Mouse (Mus musculus) left cerebral cortex, adult 8-10 months (tissue): ENCODE results near the gene Rfc1. TPM values are rescaled to one million over a fixed set of nuclear protein-coding genes. Genes with fewer than 3 reads are reported as not detected.

Experiments
- DNase-seq, 2 experiments: peaks; one replicate each; pipeline ENCODE4 v3.0.0; 2022; ENCODE audit warnings: low spot score in 2 of 2
- total RNA-seq, 4 experiments: library from RNA; stranded (reverse); gene quantifications; 2 replicates each; pipeline ENCODE4 v1.2.4; 2022

Rfc1 gene
- total RNA-seq, 4 experiments from 2014 or later, result 28.0 to 34.6 (median 33.8) TPM

- DNase-seq, result no peak
These were observed 122.1 kb downstream of the Rfc1 start for GRCm38 (mm10) chr5:65213321-65213720.

Other genes starting within 250 kb of the Rfc1 start
- under 1 TPM; 0.58 to 0.82 (median 0.59) TPM for gene Tmem156, start 243.5 kb downstream of the Rfc1 start, total RNA-seq
- 10 to 100 TPM; 38.4 to 43.1 (median 40.7) TPM for gene Klhl5, start 228.1 kb downstream of the Rfc1 start, total RNA-seq
- 10 to 100 TPM; 20.5 to 23.6 (median 22.8) TPM for gene Wdr19, start 136.0 kb downstream of the Rfc1 start, total RNA-seq
- 1 to 10 TPM in 1 of 4 experiments, under 1 TPM in 3; 0.26 to 1.1 (median 0.59) TPM for gene Klb, start 12.6 kb upstream of the Rfc1 start, total RNA-seq
- gene Rpl9, start 55.8 kb upstream of the Rfc1 start, total RNA-seq, result 100 to 1,000 TPM; 777 to 853 (median 798) TPM
- gene Lias, start 55.8 kb upstream of the Rfc1 start, total RNA-seq, result 10 to 100 TPM; 38.0 to 42.8 (median 38.5) TPM
- 10 to 100 TPM; 30.2 to 34.2 (median 31.3) TPM for gene Ugdh, start 100.3 kb upstream of the Rfc1 start, total RNA-seq
- gene Gm43552, start 157.2 kb upstream of the Rfc1 start, total RNA-seq, result 1 to 10 TPM in 1 of 4 experiments, not detected in 3; 4.7 TPM
- gene Smim14, start 201.5 kb upstream of the Rfc1 start, total RNA-seq, result 100 to 1,000 TPM; 149 to 180 (median 174) TPM
- gene Ube2k, start 201.6 kb upstream of the Rfc1 start, total RNA-seq, result 100 to 1,000 TPM; 105 to 127 (median 115) TPM